Mouse (Mus musculus) embryonic facial prominence, embryonic 10.5 days (tissue): ENCODE measurements around the gene Uap1. TPM values are rescaled to one million over a fixed set of nuclear protein-coding genes. Genes with fewer than 3 reads are reported as not detected.
"Not testable (repeated sequence)": the region's sequence is repeated elsewhere in the genome, so short reads cannot be mapped to it uniquely, and the experiment has no call there.

Source experiments
- DNase-seq: peaks from one replicate; pipeline ENCODE4 v3.0.0-alpha.2; 2017; ENCODE audit warnings: low spot score
- H3K27ac ChIP-seq: fragments of 300-500 bp; sonication (generic); replicated peaks from 2 replicates; pipeline ENCODE4 v1.5.1; 2016; ENCODE audit warnings: mild to moderate bottlenecking
- H3K27me3 ChIP-seq: fragments of 300-500 bp; sonication (generic); replicated peaks from 2 replicates; pipeline ENCODE4 v1.6.1; 2016; ENCODE audit warnings: low read depth, mild to moderate bottlenecking; ENCODE audit not compliant: poor library complexity, severe bottlenecking
- H3K36me3 ChIP-seq: fragments of 300-500 bp; sonication (generic); replicated peaks from 2 replicates; pipeline ENCODE4 v1.6.1; 2016; ENCODE audit warnings: mild to moderate bottlenecking, moderate library complexity
- H3K4me1 ChIP-seq: fragments of 300-500 bp; sonication (generic); 2 replicates; pipeline ENCODE4 v1.6.1; 2016
- H3K4me3 ChIP-seq: fragments of 300-500 bp; sonication (generic); 2 replicates; pipeline ENCODE4 v1.5.1; 2016; ENCODE audit warnings: mild to moderate bottlenecking, moderate library complexity
- H3K9me3 ChIP-seq: fragments of 300-500 bp; sonication (generic); 2 replicates; pipeline ENCODE4 v1.6.1; 2016; ENCODE audit warnings: mild to moderate bottlenecking
- WGBS: fragments of 180-500 bp; shearing (Covaris S2); methylation state at CpG from one replicate; pipeline ENCODE4 v1.1.7; 2016; 5-methylcytosine and 5-hydroxymethylcytosine counted together
- polyA plus RNA-seq: library from polyadenylated mRNA; unstranded; fragments of >200 nt; fragmentation: Nextera tagmentation; extraction: Ambion mirVana; gene quantifications from 2 replicates; pipeline ENCODE4 v1.2.1, GENCODE M21; 2016

The Uap1 gene
- polyA plus RNA-seq, 1 experiment from 2014 or later, result 56.5 TPM

- no peaks in the 10 kb centered on the region for H3K9me3 ChIP-seq
- H3K4me3 ChIP-seq, result no peak overlapping the region
- H3K27ac ChIP-seq, result no peak overlapping the region
- peaks cover 43% of the 10 kb centered on the region for H3K36me3 ChIP-seq
- no peaks in the 10 kb centered on the region for H3K27me3 ChIP-seq
- WGBS, result 96% methylated on average over 5 of the region's 5 CpGs
- no peak for DNase-seq
- H3K4me1 ChIP-seq, result no peaks in the 10 kb centered on the region
These were observed 33.1 kb downstream of the Uap1 start for GRCm38 (mm10) chr1:170141626-170142025.

GRCm38 (mm10) chr1:170136351-170137009, 38.3 kb downstream of the Uap1 start:
- Histone ChIP-seq H3K36me3 (peaks cover 7% of the 10 kb centered on the region; the same call in 1 of the 2 replicates), H3K27me3 (no peaks in the 10 kb centered on the region), H3K27ac (no peak overlapping the region), H3K4me1 (no peaks in the 10 kb centered on the region), H3K4me3 (no peak overlapping the region), H3K9me3 (no peaks in the 10 kb centered on the region)
- DNase-seq, result peak; percentile 66
- WGBS, result 30% methylated on average over 7 of the region's 7 CpGs

GRCm38 (mm10) chr1:170134264-170134663, 40.5 kb downstream of the Uap1 start:
- no peak for DNase-seq

GRCm38 (mm10) chr1:170130962-170131361, 43.8 kb downstream of the Uap1 start:
- 51% methylated on average over 3 of the region's 3 CpGs for WGBS
- Histone ChIP-seq H3K27ac (no peak overlapping the region), H3K4me1 (no peaks in the 10 kb centered on the region), H3K9me3 (no peaks in the 10 kb centered on the region), H3K27me3 (no peaks in the 10 kb centered on the region), H3K4me3 (no peak overlapping the region), H3K36me3 (no peaks in the 10 kb centered on the region)
- no peak for DNase-seq

More at GRCm38 (mm10) chr1:170134264-170134663, 40.5 kb downstream of the Uap1 start:
- 86% methylated on average over 8 of the region's 8 CpGs for WGBS
- Histone ChIP-seq H3K4me3 (no peak overlapping the region), H3K4me1 (no peaks in the 10 kb centered on the region), H3K36me3 (no peaks in the 10 kb centered on the region), H3K27me3 (no peaks in the 10 kb centered on the region), H3K9me3 (no peaks in the 10 kb centered on the region), H3K27ac (no peak overlapping the region)

GRCm38 (mm10) chr1:170124644-170125043, 50.1 kb downstream of the Uap1 start:
- no peak for DNase-seq
- no peaks in the 10 kb centered on the region for H3K9me3 ChIP-seq
- no peak overlapping the region for H3K4me3 ChIP-seq
- H3K4me1 ChIP-seq, result no peaks in the 10 kb centered on the region
- 70% methylated on average over 2 of the region's 2 CpGs for WGBS
- no peaks in the 10 kb centered on the region for H3K36me3 ChIP-seq
- no peak overlapping the region for H3K27ac ChIP-seq
- no peaks in the 10 kb centered on the region for H3K27me3 ChIP-seq

- no peak for DNase-seq
- peaks cover 22% of the 10 kb centered on the region for H3K4me1 ChIP-seq
- no peaks in the 10 kb centered on the region for H3K36me3 ChIP-seq
- no peak overlapping the region for H3K27ac ChIP-seq
- no peaks in the 10 kb centered on the region for H3K9me3 ChIP-seq
- no peak overlapping the region for H3K4me3 ChIP-seq
- 91% methylated on average over 6 of the region's 6 CpGs for WGBS
- H3K27me3 ChIP-seq, result no peaks in the 10 kb centered on the region
These were observed 61.1 kb downstream of the Uap1 start for GRCm38 (mm10) chr1:170113616-170114015.

GRCm38 (mm10) chr1:170112261-170112660, 62.5 kb downstream of the Uap1 start:
- Histone ChIP-seq H3K27ac (peak overlapping the region; percentile 92; the same call in 1 of the 2 replicates), H3K36me3 (no peaks in the 10 kb centered on the region), H3K27me3 (no peaks in the 10 kb centered on the region), H3K4me1 (peaks cover 30% of the 10 kb centered on the region), H3K4me3 (no peak overlapping the region), H3K9me3 (no peaks in the 10 kb centered on the region)
- peak; percentile 11 for DNase-seq
- WGBS, result 87% methylated on average over 10 of the region's 10 CpGs

GRCm38 (mm10) chr1:170111651-170112226, 63.0 kb downstream of the Uap1 start:
- peak; percentile 24 for DNase-seq
- WGBS, result 71% methylated on average over 16 of the region's 16 CpGs

GRCm38 (mm10) chr1:170110516-170111332, 64.0 kb downstream of the Uap1 start, which contains the start of gene Ddr2:
Gene Ddr2, minus strand, starts transcription at chr1:170110762.
- Histone ChIP-seq H3K4me3 (peak within 1 kb of the TSS; percentile 64), H3K27ac (peak within 1 kb of the TSS; percentile 92), H3K27me3 (no peaks in the 10 kb centered on the region), H3K4me1 (peaks cover 30% of the 10 kb centered on the region), H3K9me3 (no peaks in the 10 kb centered on the region), H3K36me3 (peaks cover 3% of the 10 kb centered on the region; the same call in 1 of the 2 replicates)
- 30% methylated on average over 17 of the region's 17 CpGs for WGBS
- peak; percentile 81 for DNase-seq

More at GRCm38 (mm10) chr1:170111651-170112226, 63.0 kb downstream of the Uap1 start:
- H3K27me3 ChIP-seq, result no peaks in the 10 kb centered on the region
- H3K4me3 ChIP-seq, result peak overlapping the region; percentile 64; the same call in 1 of the 2 replicates
- peak overlapping the region; percentile 92 for H3K27ac ChIP-seq
- no peaks in the 10 kb centered on the region for H3K9me3 ChIP-seq
- peaks cover under 1% of the 10 kb centered on the region; the same call in 1 of the 2 replicates for H3K36me3 ChIP-seq
- peaks cover 30% of the 10 kb centered on the region for H3K4me1 ChIP-seq

GRCm38 (mm10) chr1:170109776-170110515, 64.8 kb downstream of the Uap1 start:
- H3K4me3 ChIP-seq, result peak overlapping the region; percentile 64
- no peaks in the 10 kb centered on the region for H3K27me3 ChIP-seq
- H3K4me1 ChIP-seq, result peaks cover 30% of the 10 kb centered on the region
- peak overlapping the region; percentile 92 for H3K27ac ChIP-seq
- H3K36me3 ChIP-seq, result peaks cover 5% of the 10 kb centered on the region; the same call in 1 of the 2 replicates
- 58% methylated on average over 19 of the region's 19 CpGs for WGBS
- peak; percentile 55 for DNase-seq
- H3K9me3 ChIP-seq, result no peaks in the 10 kb centered on the region

- not testable (repeated sequence) for H3K9me3 ChIP-seq, DNase-seq, H3K4me3 ChIP-seq, H3K4me1 ChIP-seq, H3K27me3 ChIP-seq, H3K27ac ChIP-seq
- WGBS, result 92% methylated on average over 6 of the region's 6 CpGs
- peaks cover 23% of the 10 kb centered on the region for H3K36me3 ChIP-seq
These were observed 71.9 kb downstream of the Uap1 start for GRCm38 (mm10) chr1:170102814-170103213.
